In the genomic region with DNA sequence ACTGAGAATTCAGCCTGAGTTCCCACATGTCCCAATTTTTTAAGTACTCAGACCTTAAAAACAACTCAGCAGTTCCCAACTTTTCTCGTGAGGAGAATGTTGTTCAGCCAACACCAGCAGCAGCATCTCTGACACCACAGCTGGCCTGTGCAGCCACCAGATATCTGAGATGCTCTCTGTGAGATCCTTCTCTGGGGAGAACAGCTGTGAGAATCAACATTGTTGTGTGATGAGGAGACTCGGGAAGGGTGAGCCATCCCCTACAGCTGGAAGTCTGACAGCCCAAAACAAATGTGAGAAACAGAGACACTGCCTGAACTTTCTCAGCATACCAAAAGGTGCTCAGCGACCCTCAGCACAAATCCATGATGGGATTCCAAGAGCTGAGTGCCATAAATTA, we compare ENCODE assay signal across 27 mouse cellular contexts. TPM values are rescaled to one million over a fixed set of nuclear protein-coding genes. Genes with fewer than 3 reads are reported as not detected.
DNase-seq lines count a peak whose midpoint lies in the region; ATAC-seq and TF ChIP-seq lines count a peak whose summit lies in the region.
"Had no signal": no experiment of that assay in that cellular context is flagged by ENCODE, and none has a peak within 500 bp of the region (broad histone marks: within the 10 kb centered on the region; RNA-seq: fewer than 3 reads in every experiment).

No protein-coding gene starts in this region.

- peak; percentile 71; the same call in 1 of the 2 replicates for TF ChIP-seq EP300 in heart, adult 2 months (IDR thresholded peaks at IDR 0.05; ENCODE audit: insufficient read depth, low read depth, low read length)
- TF ChIP-seq EP300 in lung, postnatal 0 days (IDR thresholded peaks at IDR 0.05), result no peak

- WGBS in heart, adult 2 months, result 27% methylated on average over 3 of the region's 3 CpGs
- 40% methylated on average over 3 of the region's 3 CpGs for whole genome bisulfite sequencing in heart, embryonic 11.5 days (ENCODE audit: insufficient replicate concordance)
- 37% methylated on average over 3 of the region's 3 CpGs for WGBS in lung, postnatal 0 days
- 42% methylated on average over 3 of the region's 3 CpGs for WGBS in lung, adult 2 months
- WGBS in forebrain, embryonic 16.5 days, result 70% methylated on average over 3 of the region's 3 CpGs

- H3K27ac ChIP-seq in heart, adult 2 months, result peak overlapping the region; percentile 62
- H3K27ac ChIP-seq in heart, embryonic 11.5 days (ENCODE audit: low read depth, low read length), result no peak overlapping the region
- no peak overlapping the region for H3K27ac ChIP-seq in lung, postnatal 0 days (ENCODE audit: low read length)
- no peak overlapping the region for H3K27ac ChIP-seq in forebrain, embryonic 16.5 days (ENCODE audit: low read length)
- H3K27ac ChIP-seq: embryonic facial prominence, embryonic 12.5 days; forebrain, embryonic 12.5 days; heart, embryonic 15.5 days; kidney, postnatal 0 days; liver, embryonic 15.5 days; neural tube, embryonic 15.5 days had no signal

- H3K79me2 ChIP-seq in heart, adult 2 months (replicated peaks; ENCODE audit: control insufficient read depth, insufficient read depth, low read length), result peaks cover 10% of the 10 kb centered on the region

- no peak overlapping the region for H3K4me3 ChIP-seq in heart, adult 2 months
- no peak overlapping the region for H3K4me3 ChIP-seq in heart, embryonic 11.5 days (ENCODE audit: low read depth, low read length)
- no peak overlapping the region for H3K4me3 ChIP-seq in lung, postnatal 0 days (ENCODE audit: low read depth, low read length)
- no peak overlapping the region for H3K4me3 ChIP-seq in lung, adult 2 months (replicated peaks; ENCODE audit: extremely low read depth, low read depth, low read length)
- H3K4me3 ChIP-seq in forebrain, embryonic 16.5 days (replicated peaks; ENCODE audit: low read length), result no peak overlapping the region
- H3K4me3 ChIP-seq: embryonic facial prominence, embryonic 12.5 days; erythroblast, embryonic 14.5 days; forebrain, embryonic 12.5 days; heart, embryonic 15.5 days; liver, embryonic 15.5 days; neural tube, embryonic 15.5 days had no signal

- H3K36me3 ChIP-seq in heart, adult 2 months (ENCODE audit: control insufficient read depth, insufficient read depth, low read length), result peaks cover 48% of the 10 kb centered on the region
- H3K36me3 ChIP-seq in heart, embryonic 11.5 days (ENCODE audit: control insufficient read depth, insufficient read depth, low read length), result no peaks in the 10 kb centered on the region
- no peaks in the 10 kb centered on the region for H3K36me3 ChIP-seq in lung, postnatal 0 days (ENCODE audit: insufficient read depth, low read length)
- H3K36me3 ChIP-seq in forebrain, embryonic 16.5 days (ENCODE audit: control insufficient read depth, insufficient read depth), result no peaks in the 10 kb centered on the region
- H3K36me3 ChIP-seq: embryonic facial prominence, embryonic 12.5 days; forebrain, embryonic 12.5 days; heart, embryonic 15.5 days; liver, embryonic 15.5 days; neural tube, embryonic 15.5 days had no signal

- no peak overlapping the region for H3K4me2 ChIP-seq in heart, embryonic 11.5 days
- no peak overlapping the region for H3K4me2 ChIP-seq in lung, postnatal 0 days (replicated peaks; ENCODE audit: low read depth, low read length)
- H3K4me2 ChIP-seq in forebrain, embryonic 16.5 days (ENCODE audit: low read length), result no peak overlapping the region
- H3K4me2 ChIP-seq: embryonic facial prominence, embryonic 12.5 days; forebrain, embryonic 12.5 days; heart, embryonic 15.5 days; liver, embryonic 15.5 days; midbrain, embryonic 11.5 days; neural tube, embryonic 15.5 days had no signal

- no peak for TF ChIP-seq POLR2A in heart, adult 2 months (IDR thresholded peaks at IDR 0.05; ENCODE audit: insufficient read depth, low read depth, low read length)
- TF ChIP-seq POLR2A in lung, adult 2 months (IDR thresholded peaks at IDR 0.05; ENCODE audit: borderline replicate concordance, extremely low read depth, low read depth, low read length), result no peak

- no peak overlapping the region for H3K9ac ChIP-seq in heart, adult 2 months (ENCODE audit: low read depth, low read length)
- no peak overlapping the region for H3K9ac ChIP-seq in heart, embryonic 11.5 days (ENCODE audit: low read depth, low read length)
- H3K9ac ChIP-seq in lung, postnatal 0 days (replicated peaks; ENCODE audit: low read depth), result no peak overlapping the region
- H3K9ac ChIP-seq in forebrain, embryonic 16.5 days (replicated peaks; ENCODE audit: low read depth, low read length), result no peak overlapping the region
- H3K9ac ChIP-seq: embryonic facial prominence, embryonic 12.5 days; forebrain, embryonic 12.5 days; heart, embryonic 15.5 days; liver, embryonic 15.5 days; neural tube, embryonic 15.5 days had no signal

- DNase-seq in heart, adult 2 months, result peak in 1 of 2 experiments; percentile 65
- peak; percentile 42 for DNase-seq in lung, postnatal 0 days (ENCODE audit: low spot score)
- no peak for DNase-seq in lung, adult 2 months
- peak; percentile 65 for DNase-seq in gastrocnemius, postnatal 25 days
- DNase-seq in skeletal muscle tissue, adult 2 months (ENCODE audit: low read depth, low spot score), result peak; percentile 81
- DNase-seq in spleen, postnatal 36 days (ENCODE audit: low spot score in 2 of 2), result no peak
- DNase-seq: adrenal gland, adult 8-10 months; cerebellum, adult 18-20 months; cerebellum, postnatal 14 days; kidney, adult 2 months; liver; lung, postnatal 14 days; right cerebral cortex, adult 18-20 months; right cerebral cortex, postnatal 4 days; thymus, postnatal 14 days had no signal

- H3K4me1 ChIP-seq in heart, adult 2 months (ENCODE audit: control insufficient read depth, insufficient read depth, low read length), result peaks cover 57% of the 10 kb centered on the region
- H3K4me1 ChIP-seq in heart, embryonic 11.5 days (ENCODE audit: control insufficient read depth, insufficient read depth, low read length), result peaks cover 25% of the 10 kb centered on the region
- H3K4me1 ChIP-seq in lung, postnatal 0 days (ENCODE audit: insufficient read depth, low read depth, low read length), result peaks cover 31% of the 10 kb centered on the region; the same call in 1 of the 2 replicates
- peaks cover 31% of the 10 kb centered on the region for H3K4me1 ChIP-seq in lung, adult 2 months (ENCODE audit: control insufficient read depth, insufficient read depth, low read length)
- H3K4me1 ChIP-seq in forebrain, embryonic 16.5 days (replicated peaks; ENCODE audit: control insufficient read depth, insufficient read depth, low read length), result no peaks in the 10 kb centered on the region
- H3K4me1 ChIP-seq: liver, embryonic 15.5 days had no signal

- intact Hi-C loops in heart, adult 2 months (cut with DNase I), result no loop called here

- H3K9me3 ChIP-seq in heart, embryonic 11.5 days (replicated peaks; ENCODE audit: control insufficient read depth, low read length), result no peaks in the 10 kb centered on the region
- no peaks in the 10 kb centered on the region for H3K9me3 ChIP-seq in lung, postnatal 0 days (ENCODE audit: low read length)
- no peaks in the 10 kb centered on the region for H3K9me3 ChIP-seq in forebrain, embryonic 16.5 days (ENCODE audit: control insufficient read depth, low read length)
- H3K9me3 ChIP-seq: embryonic facial prominence, embryonic 12.5 days; forebrain, embryonic 12.5 days; heart, embryonic 15.5 days; liver, embryonic 15.5 days; neural tube, embryonic 15.5 days had no signal

- no peak for TF ChIP-seq CTCF in heart, adult 2 months (IDR thresholded peaks at IDR 0.05)
- TF ChIP-seq CTCF in lung, postnatal 0 days (IDR thresholded peaks at IDR 0.05), result no peak
- no peak for TF ChIP-seq CTCF in lung, adult 2 months (IDR thresholded peaks at IDR 0.05; ENCODE audit: insufficient read depth, low read length)

- ATAC-seq in heart, embryonic 11.5 days (replicated peaks; ENCODE audit: insufficient number of reproducible peaks, low FRiP score, low TSS enrichment), result no peak
- ATAC-seq in lung, postnatal 0 days, result 0 out of 2 replicates have a peak, but pooled peaks have one; percentile 21
- ATAC-seq in forebrain, embryonic 16.5 days, result no peak
- ATAC-seq: activated CD4-positive, CD25-positive, alpha-beta regulatory T cell, adult 4 months; hindbrain, embryonic 16.5 days had no signal

- no peaks in the 10 kb centered on the region for H3K27me3 ChIP-seq in heart, adult 2 months (ENCODE audit: control insufficient read depth, insufficient read depth, low read length)
- H3K27me3 ChIP-seq in heart, embryonic 11.5 days (ENCODE audit: control insufficient read depth, insufficient read depth, low read length), result no peaks in the 10 kb centered on the region
- no peaks in the 10 kb centered on the region for H3K27me3 ChIP-seq in lung, postnatal 0 days (replicated peaks; ENCODE audit: insufficient read depth, low read length)
- no peaks in the 10 kb centered on the region for H3K27me3 ChIP-seq in forebrain, embryonic 16.5 days (replicated peaks; ENCODE audit: control insufficient read depth, insufficient read depth, low read length)
- H3K27me3 ChIP-seq: embryonic facial prominence, embryonic 12.5 days; forebrain, embryonic 12.5 days; heart, embryonic 15.5 days; liver, embryonic 15.5 days; neural tube, embryonic 15.5 days had no signal

RNA-seq across cellular contexts. Expression of gene Col4a2, which starts 20.0 kb away (rescaled TPM):
- total RNA-seq in heart, adult 2 months (2021), result 100 to 1,000 TPM; 139 to 172 TPM
- polyA plus RNA-seq in heart, adult 2 months (2012; rRNA removed), result 104 and 139 TPM in 2 replicates
- 40.6 and 51.0 TPM in 2 replicates for polyA plus RNA-seq in heart, embryonic 11.5 days (2014; fragmentation: Nextera tagmentation; extraction: Ambion mirVana)
- polyA plus RNA-seq in lung, postnatal 0 days (2015; fragmentation: Nextera tagmentation; extraction: Ambion mirVana), result 183 and 189 TPM in 2 replicates
- polyA plus RNA-seq in lung, adult 2 months (2012; rRNA removed), result 219 and 237 TPM in 2 replicates
- total RNA-seq in gastrocnemius, postnatal 25 days (2021), result 100 to 1,000 TPM; 101 to 136 TPM
- polyA plus RNA-seq in forebrain, embryonic 16.5 days (2015; fragmentation: Nextera tagmentation; extraction: Ambion mirVana), result 29.1 and 35.3 TPM in 2 replicates
- polyA plus RNA-seq: activated CD4-positive, CD25-positive, alpha-beta regulatory T cell, adult 4 months had no signal

RNA-seq across cellular contexts. Expression of gene Col4a1, which starts 20.0 kb away (rescaled TPM):
- total RNA-seq in heart, adult 2 months (2021), result 100 to 1,000 TPM; 221 to 311 TPM
- 258 and 384 TPM in 2 replicates for polyA plus RNA-seq in heart, adult 2 months (2012; rRNA removed)
- polyA plus RNA-seq in heart, embryonic 11.5 days (2014; fragmentation: Nextera tagmentation; extraction: Ambion mirVana), result 150 and 187 TPM in 2 replicates
- polyA plus RNA-seq in lung, postnatal 0 days (2015; fragmentation: Nextera tagmentation; extraction: Ambion mirVana), result 346 and 376 TPM in 2 replicates
- polyA plus RNA-seq in lung, adult 2 months (2012; rRNA removed), result 556 and 580 TPM in 2 replicates
- 100 to 1,000 TPM; 206 to 284 TPM for total RNA-seq in gastrocnemius, postnatal 25 days (2021)
- polyA plus RNA-seq in forebrain, embryonic 16.5 days (2015; fragmentation: Nextera tagmentation; extraction: Ambion mirVana), result 69.0 and 90.6 TPM in 2 replicates
- polyA plus RNA-seq: activated CD4-positive, CD25-positive, alpha-beta regulatory T cell, adult 4 months had no signal

Comparison
In these comparisons a context has a peak if more than half of its experiments do, and no peak if none do; other contexts are left out.
1. DNase-seq: peak in lung, postnatal 0 days (single experiment), gastrocnemius, postnatal 25 days (single experiment) and skeletal muscle tissue, adult 2 months (single experiment); none in lung, adult 2 months (single experiment) and spleen, postnatal 36 days (0 of 2).